Mouse (Mus musculus) liver, embryonic 14.5 days (tissue): Measurements from ENCODE around the gene Trp53tg5. TPM values are rescaled to one million over a fixed set of nuclear protein-coding genes. Genes with fewer than 3 reads are reported as not detected.

Experiments
- ATAC-seq: fragments of 200-750 bp; cut with Nextera tagmentation; 2 replicates; pipeline ENCODE4 v1.8.0; 2017; ENCODE audit warnings: moderate number of reproducible peaks, mild to moderate bottlenecking, moderate library complexity; ENCODE audit not compliant: insufficient read depth
- DNase-seq, 3 experiments: peaks; one replicate each; pipeline ENCODE4 v3.0.0-alpha.2; 2012 to 2013; ENCODE audit warnings: low read depth in 3 of 3, low spot score in 3 of 3
- H3K27ac ChIP-seq: fragments of 300-500 bp; sonication (generic); 2 replicates; pipeline ENCODE4 v1.5.1; 2014; ENCODE audit warnings: moderate library complexity, mild to moderate bottlenecking, control low read depth, inconsistent platforms
- H3K27me3 ChIP-seq: fragments of 300-500 bp; sonication (generic); 2 replicates; pipeline ENCODE4 v1.6.1; 2014; ENCODE audit warnings: mild to moderate bottlenecking, low read length, moderate library complexity; ENCODE audit not compliant: control insufficient read depth, insufficient read depth
- H3K36me3 ChIP-seq: fragments of 300-500 bp; sonication (generic); replicated peaks from 2 replicates; pipeline ENCODE4 v1.6.1; 2014; ENCODE audit warnings: low read depth; ENCODE audit not compliant: control insufficient read depth, insufficient read depth
- H3K4me1 ChIP-seq, 2 experiments: fragments of 200-500 bp in 1 of 2; fragments of 300-500 bp in 1 of 2; sonication (generic) in 1 of 2; replicated peaks; 2 replicates each; pipeline ENCODE4 v1.6.1; 2012 to 2014; ENCODE audit warnings: antibody characterized with exemption in 1 of 2, inconsistent platforms in 1 of 2, low read length in 1 of 2; ENCODE audit not compliant: control insufficient read depth in 2 of 2, insufficient read depth in 2 of 2
- H3K4me2 ChIP-seq: fragments of 300-500 bp; sonication (generic); 2 replicates; pipeline ENCODE4 v1.6.1; 2014; ENCODE audit warnings: low read depth, mild to moderate bottlenecking, control low read depth, moderate library complexity
- H3K4me3 ChIP-seq, 2 experiments: fragments of 200-500 bp in 1 of 2; fragments of 300-500 bp in 1 of 2; sonication (generic) in 1 of 2; 2 replicates each; pipeline ENCODE4 v1.5.1; 2012 to 2014; ENCODE audit warnings: low read depth in 2 of 2, low read length in 2 of 2, mild to moderate bottlenecking in 2 of 2, control low read depth in 1 of 2, inconsistent platforms in 1 of 2, moderate library complexity in 1 of 2; ENCODE audit not compliant: insufficient read depth in 1 of 2
- H3K9ac ChIP-seq: fragments of 300-500 bp; sonication (generic); replicated peaks from 2 replicates; pipeline ENCODE4 v1.6.1; 2014; ENCODE audit warnings: mild to moderate bottlenecking, control low read depth, moderate library complexity
- H3K9me3 ChIP-seq: fragments of 300-500 bp; sonication (generic); 2 replicates; pipeline ENCODE4 v1.6.1; 2016; ENCODE audit warnings: low read length, mixed read lengths; ENCODE audit not compliant: control insufficient read depth
- CTCF ChIP-seq: IDR thresholded peaks from 2 replicates; pipeline ENCODE4 v1.5.1; 2016; ENCODE audit warnings: antibody characterized with exemption, low read depth, control low read depth
- EP300 ChIP-seq: IDR thresholded peaks from 2 replicates; pipeline ENCODE4 v1.6.1; 2016; ENCODE audit warnings: antibody characterized with exemption, low read depth
- WGBS: fragments of 180-500 bp; shearing (Covaris S2); extraction: QIAGEN DNeasy Blood & Tissue Kit; methylation state at CpG from one replicate; pipeline ENCODE4 v1.1.7; 2014; ENCODE audit not compliant: insufficient replicate concordance; 5-methylcytosine and 5-hydroxymethylcytosine counted together
- polyA plus RNA-seq, 2 experiments: library from polyadenylated mRNA; depleted of rRNA in 1 of 2; stranded (reverse) in 1 of 2; unstranded in 1 of 2; fragments of >200 nt; fragmentation: Nextera tagmentation in 1 of 2; extraction: Ambion mirVana in 1 of 2; gene quantifications; 2 replicates each; pipeline versions ENCODE4 v1.2.1 to v1.2.3; 2012 to 2014

The Trp53tg5 gene
- polyA plus RNA-seq, 2 experiments, result not detected

DNA sequence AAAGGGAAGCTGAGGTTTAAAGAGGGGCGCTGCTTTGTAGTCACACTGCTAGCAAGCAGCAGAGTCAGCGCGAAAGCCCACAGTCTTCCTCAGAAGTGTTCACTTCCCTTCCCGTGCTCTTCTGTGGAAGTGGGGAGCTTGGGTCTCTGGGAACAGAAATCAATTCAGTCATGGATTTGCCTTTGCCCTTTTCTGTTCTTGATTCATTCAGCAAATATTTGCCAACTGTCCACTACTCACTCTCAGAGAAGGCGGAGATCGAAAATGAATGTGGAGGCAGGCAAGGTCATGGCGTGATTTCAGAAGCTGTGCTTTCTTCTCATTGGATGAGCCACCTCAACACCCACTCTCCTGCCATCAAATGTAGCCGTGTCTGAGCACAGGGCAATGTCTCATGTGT is 15.0 kb downstream of the Trp53tg5 start:
- Histone ChIP-seq H3K9ac (no peak overlapping the region), H3K4me1 (peaks cover 4 to 18% of the 10 kb centered on the region in 2 experiments), H3K36me3 (peaks cover 4% of the 10 kb centered on the region; the same call in 1 of the 2 replicates), H3K9me3 (no peaks in the 10 kb centered on the region), H3K4me3 (no peak overlapping the region), H3K4me2 (peak overlapping the region; percentile 31), H3K27ac (peak overlapping the region; percentile 41; the same call in 1 of the 2 replicates), H3K27me3 (no peaks in the 10 kb centered on the region)
- no peak for ATAC-seq
- TF ChIP-seq EP300 (0 out of 2 replicates have a peak, but pooled peaks have one; percentile 15), CTCF (no peak)
- WGBS, result 38% methylated on average over 8 of the region's 8 CpGs
- DNase-seq, result peak in 1 of 3 experiments; percentile 33

DNA sequence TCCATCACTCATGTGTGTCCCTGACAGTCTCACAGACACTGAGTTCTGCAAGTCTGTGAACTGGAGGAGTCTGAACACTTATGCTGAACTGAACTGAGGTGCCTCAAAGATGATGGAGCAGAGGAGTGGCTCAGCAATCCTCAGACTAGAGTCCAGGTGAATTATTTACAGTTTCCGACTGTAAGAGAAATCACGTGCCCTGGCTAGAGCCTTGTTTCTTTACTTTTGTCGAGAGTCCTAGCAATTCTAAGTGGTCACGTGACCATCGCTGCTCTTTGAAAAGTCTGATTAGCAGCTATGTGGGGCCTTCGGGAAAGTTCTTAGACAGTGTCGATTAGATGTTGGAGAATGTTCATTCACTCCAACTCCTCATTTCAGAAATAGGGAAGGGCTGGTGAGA is 15.6 kb downstream of the Trp53tg5 start:
- no peaks in the 10 kb centered on the region for H3K9me3 ChIP-seq
- H3K4me3 ChIP-seq, result no peak overlapping the region
- H3K9ac ChIP-seq, result no peak overlapping the region
- no peak overlapping the region for H3K4me2 ChIP-seq
- peaks cover 4 to 18% of the 10 kb centered on the region in 2 experiments for H3K4me1 ChIP-seq
- no peak overlapping the region for H3K27ac ChIP-seq
- no peak for DNase-seq
- H3K27me3 ChIP-seq, result no peaks in the 10 kb centered on the region
- 49% methylated on average over 7 of the region's 7 CpGs for WGBS
- ATAC-seq, result no peak
- peaks cover under 1% of the 10 kb centered on the region; the same call in 1 of the 2 replicates for H3K36me3 ChIP-seq
- TF ChIP-seq CTCF, result no peak
- TF ChIP-seq EP300, result no peak

DNA sequence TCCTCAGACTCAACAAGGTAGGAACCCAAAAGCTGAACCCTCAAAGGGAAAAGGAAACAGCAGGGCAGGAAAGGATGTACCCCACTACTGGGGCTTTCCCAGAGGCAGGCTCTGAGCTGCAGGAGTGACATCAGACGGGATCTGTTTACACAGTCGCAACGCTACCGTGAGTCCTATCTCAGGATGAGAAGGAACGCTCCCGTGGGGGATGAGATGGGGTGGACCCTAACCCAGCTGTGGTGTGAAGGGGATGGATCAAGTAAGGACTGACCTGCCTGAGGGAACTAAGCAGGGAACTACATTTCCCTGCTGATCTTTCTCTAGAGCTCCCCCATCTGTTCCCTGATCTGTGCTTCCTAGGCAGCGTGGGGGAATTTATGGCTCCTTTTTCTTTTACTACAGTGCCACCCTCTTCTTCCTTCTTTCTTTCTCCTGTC is 16.6 kb downstream of the Trp53tg5 start, which contains the start of gene Sys1:
TSS of gene Sys1 (plus strand) at position 101 of the 437 bp plus-strand sequence.
- Histone ChIP-seq H3K27ac (no peak within 1 kb of the TSS), H3K4me1 (peaks cover 0 to 11% of the 10 kb centered on the region in 2 experiments; a peak in 2 of 4 replicates), H3K4me2 (0 out of 2 replicates have a peak within 1 kb of the TSS, but pooled peaks have one; percentile 13), H3K9me3 (no peaks in the 10 kb centered on the region), H3K36me3 (no peaks in the 10 kb centered on the region), H3K27me3 (no peaks in the 10 kb centered on the region), H3K4me3 (no peak within 1 kb of the TSS), H3K9ac (no peak within 1 kb of the TSS)
- WGBS, result 10% methylated on average over 7 of the region's 7 CpGs
- ATAC-seq (no peak), DNase-seq (no peak)
- no peak for TF ChIP-seq CTCF
- TF ChIP-seq EP300, result no peak

DNA sequence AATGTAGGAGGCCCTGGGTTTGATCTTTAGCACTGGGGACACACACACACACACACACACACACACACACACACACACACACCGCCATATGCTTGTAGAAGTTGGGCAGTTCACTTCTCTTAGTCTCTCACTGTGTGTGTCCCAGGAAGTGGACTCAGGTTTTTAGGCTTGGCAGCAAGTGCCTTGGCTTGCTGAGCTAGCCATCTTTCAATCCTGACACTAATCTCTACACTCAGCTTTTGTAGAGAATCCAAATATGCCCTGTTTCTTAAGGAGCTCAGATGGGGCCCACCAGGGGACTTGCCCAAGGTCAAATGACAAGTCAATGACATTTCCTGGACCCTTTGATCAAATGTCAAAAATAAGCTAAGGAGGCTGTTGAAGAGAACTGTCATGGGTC is 17.1 kb downstream of the Trp53tg5 start:
- H3K27ac ChIP-seq, result no peak overlapping the region

DNA sequence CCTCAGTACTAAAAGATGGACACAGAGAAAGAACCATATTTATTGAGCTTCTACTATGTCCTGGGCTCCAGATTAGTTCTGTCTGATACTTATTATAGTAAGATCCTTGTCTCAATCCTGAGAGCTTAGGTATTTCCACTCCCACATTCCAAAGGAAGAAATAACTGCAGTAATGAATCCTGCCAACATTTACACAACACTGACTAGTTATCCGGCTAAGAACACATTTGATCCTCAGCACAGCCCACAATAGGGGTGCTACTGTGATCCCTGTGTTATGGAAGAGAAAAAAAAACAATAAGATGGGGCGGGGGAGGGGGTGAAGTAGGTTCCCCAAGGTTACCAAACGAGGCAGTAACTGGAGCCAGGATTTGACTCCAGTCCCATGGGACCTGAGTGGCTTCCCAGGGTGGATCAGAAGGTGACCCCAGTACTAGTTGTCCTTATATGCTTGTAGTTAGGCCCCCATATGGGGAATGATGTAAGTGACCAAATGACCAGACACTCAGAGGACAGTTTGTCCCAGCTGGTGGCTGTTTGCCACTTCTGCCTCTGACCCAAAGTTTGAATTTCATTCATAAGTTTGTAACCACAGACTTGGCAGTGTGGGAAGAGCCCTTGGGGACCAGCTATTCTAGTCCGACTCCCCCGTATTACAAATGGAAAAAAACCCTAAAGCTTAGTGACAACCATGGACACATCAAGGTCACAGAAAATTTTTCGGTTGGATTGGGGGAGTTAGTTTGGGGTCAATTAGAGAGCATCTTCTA is 17.9 kb downstream of the Trp53tg5 start:
- Histone ChIP-seq H3K4me2 (no peak overlapping the region), H3K4me1 (peaks cover 0 to 8% of the 10 kb centered on the region in 2 experiments; a peak in 1 of 4 replicates), H3K4me3 (no peak overlapping the region), H3K27ac (no peak overlapping the region), H3K9ac (no peak overlapping the region), H3K36me3 (no peaks in the 10 kb centered on the region), H3K9me3 (no peaks in the 10 kb centered on the region), H3K27me3 (no peaks in the 10 kb centered on the region)
- ATAC-seq, result no peak
- no peak for TF ChIP-seq EP300
- TF ChIP-seq CTCF, result no peak
- DNase-seq, result no peak
- 43% methylated on average over 6 of the region's 6 CpGs for WGBS

More for the DNA sequence above, 17.1 kb downstream of the Trp53tg5 start:
- TF ChIP-seq CTCF (no peak), EP300 (no peak)
- Histone ChIP-seq H3K4me2 (no peak overlapping the region), H3K36me3 (no peaks in the 10 kb centered on the region), H3K4me3 (no peak overlapping the region), H3K9ac (no peak overlapping the region), H3K27me3 (no peaks in the 10 kb centered on the region), H3K4me1 (peaks cover 0 to 8% of the 10 kb centered on the region in 2 experiments; a peak in 1 of 4 replicates), H3K9me3 (no peaks in the 10 kb centered on the region)
- no peak for ATAC-seq
- WGBS, result 53% methylated on average over 1 of the region's 1 CpGs
- DNase-seq, result no peak
